Mouse (Mus musculus): Measurements from ENCODE around the gene Stra6l.
A peak's percentile ranks its signal among the peaks of the same experiment; 100 is the strongest.

Gene Stra6l

GRCm38 (mm10) chr4:45846263-45846662, 2.2 kb upstream of the Stra6l start:
- no peak for DNase-seq

- DNase-seq: no peak
These were observed 327 bp downstream of the Stra6l start for GRCm38 (mm10) chr4:45848825-45849156.

GRCm38 (mm10) chr4:45849419-45849818, 955 bp downstream of the Stra6l start:
- no peak for DNase-seq

- DNase-seq: peak; percentile 3
These were observed 3.2 kb downstream of the Stra6l start for GRCm38 (mm10) chr4:45851640-45852051.

GRCm38 (mm10) chr4:45853496-45854246, 5.2 kb downstream of the Stra6l start:
- no peak for DNase-seq

- DNase-seq: peak; percentile 60
These were observed 7.5 kb downstream of the Stra6l start for GRCm38 (mm10) chr4:45855803-45856424.

GRCm38 (mm10) chr4:45861160-45861559, 12.7 kb downstream of the Stra6l start:
- DNase-seq: no peak

GRCm38 (mm10) chr4:45867416-45867815, 19.0 kb downstream of the Stra6l start:
- no peak for DNase-seq

GRCm38 (mm10) chr4:45869021-45869815, 20.8 kb downstream of the Stra6l start:
- no peak for DNase-seq

- no peak for DNase-seq
These were observed 23.7 kb downstream of the Stra6l start for GRCm38 (mm10) chr4:45872147-45872546.

GRCm38 (mm10) chr4:45878929-45879328, 30.5 kb downstream of the Stra6l start:
- DNase-seq: peak; percentile 3

- no peak for DNase-seq
These were observed 34.1 kb downstream of the Stra6l start for GRCm38 (mm10) chr4:45882521-45882920.

GRCm38 (mm10) chr4:45883250-45883649, 34.8 kb downstream of the Stra6l start:
- DNase-seq: no peak

- no peak for DNase-seq
These were observed 41.0 kb downstream of the Stra6l start for GRCm38 (mm10) chr4:45889487-45889886.

- no peak for DNase-seq
These were observed 41.8 kb downstream of the Stra6l start, which contains the start of gene Ccdc180 for GRCm38 (mm10) chr4:45890066-45890761. Gene Ccdc180, plus strand, starts transcription at chr4:45890303.

GRCm38 (mm10) chr4:45896425-45897081, 48.1 kb downstream of the Stra6l start:
- no peak for DNase-seq

GRCm38 (mm10) chr4:45898413-45898812, 49.9 kb downstream of the Stra6l start:
- no peak for DNase-seq

- no peak for DNase-seq
These were observed 60.8 kb downstream of the Stra6l start for GRCm38 (mm10) chr4:45909256-45909655.

- DNase-seq: no peak
These were observed 61.5 kb downstream of the Stra6l start for GRCm38 (mm10) chr4:45909924-45910323.

- no peak for DNase-seq
These were observed 62.8 kb downstream of the Stra6l start for GRCm38 (mm10) chr4:45911256-45911655.

- DNase-seq: no peak
These were observed 63.4 kb downstream of the Stra6l start for GRCm38 (mm10) chr4:45911876-45912275.

- DNase-seq: no peak
These were observed 68.6 kb downstream of the Stra6l start for GRCm38 (mm10) chr4:45917091-45917490.

Measured in cerebellum, adult 9-11 months (tissue).